Mouse (Mus musculus) heart, adult 2 months (tissue): Measurements from ENCODE around the gene Dot1l. TPM values are rescaled to one million over a fixed set of nuclear protein-coding genes. Genes with fewer than 3 reads are reported as not detected.

ENCODE experiments used
- DNase-seq, 2 experiments: peaks; one replicate each; pipeline ENCODE4 v3.0.0; 2021
- H3K27ac ChIP-seq: fragments of 200-600 bp; 2 replicates; pipeline ENCODE4 v1.8.1; 2022
- H3K27me3 ChIP-seq: fragments of 200-500 bp; 2 replicates; pipeline ENCODE4 v1.6.1; 2012; ENCODE audit warnings: mild to moderate bottlenecking, low read length, inconsistent platforms, mixed read lengths; ENCODE audit not compliant: control insufficient read depth, insufficient read depth
- H3K36me3 ChIP-seq: fragments of 200-500 bp; 2 replicates; pipeline ENCODE4 v1.6.1; 2012; ENCODE audit warnings: low read length, inconsistent platforms; ENCODE audit not compliant: control insufficient read depth, insufficient read depth
- H3K4me1 ChIP-seq: fragments of 200-500 bp; 2 replicates; pipeline ENCODE4 v1.6.1; 2011; ENCODE audit warnings: low read length; ENCODE audit not compliant: control insufficient read depth, insufficient read depth
- H3K4me3 ChIP-seq: fragments of 200-600 bp; 2 replicates; pipeline ENCODE4 v1.8.1; 2022
- H3K79me2 ChIP-seq: fragments of 200-500 bp; replicated peaks from 2 replicates; pipeline ENCODE4 v1.6.1; 2012; ENCODE audit warnings: mild to moderate bottlenecking, inconsistent platforms, low read length, moderate library complexity, mixed read lengths; ENCODE audit not compliant: control insufficient read depth, insufficient read depth
- H3K9ac ChIP-seq: fragments of 200-500 bp; 2 replicates; pipeline ENCODE4 v1.6.1; 2012; ENCODE audit warnings: low read depth, mild to moderate bottlenecking, control low read depth, inconsistent platforms, low read length, mixed read lengths
- CTCF ChIP-seq: fragments of 200-600 bp; IDR thresholded peaks from 2 replicates; pipeline ENCODE4 v1.8.1; 2022; ENCODE audit warnings: antibody characterized with exemption, mild to moderate bottlenecking, moderate library complexity
- EP300 ChIP-seq: fragments of 200-500 bp; IDR thresholded peaks from 2 replicates; pipeline ENCODE4 v1.6.1; 2011; ENCODE audit warnings: low read depth, low read length, control low read depth; ENCODE audit not compliant: insufficient read depth
- POLR2A ChIP-seq: fragments of 200-500 bp; IDR thresholded peaks from 2 replicates; pipeline ENCODE4 v1.6.1; 2011; ENCODE audit warnings: mild to moderate bottlenecking, low read depth, low read length, control low read depth; ENCODE audit not compliant: insufficient read depth
- WGBS: fragments of 180-500 bp; shearing (Covaris S2); methylation state at CpG from one replicate; pipeline ENCODE4 v1.1.7; 2018; 5-methylcytosine and 5-hydroxymethylcytosine counted together
- intact Hi-C: fragments of 180-260 bp; cut with DNase I; formaldehyde crosslinking; loops from one replicate; pipeline ENCODE4 v1.15.1; 2025
- polyA plus RNA-seq: library from polyadenylated mRNA; depleted of rRNA; stranded (reverse); fragments of >200 nt; gene quantifications from 2 replicates; pipeline ENCODE4 v1.2.3, GENCODE M21; 2012
- total RNA-seq, 2 experiments: library from RNA; stranded (reverse); gene quantifications; 2 replicates each; pipeline ENCODE4 v1.2.3; 2021

Dot1l gene
- total and polyA plus RNA-seq, 3 experiments: 18.8 to 39.6 (median 19.6) TPM

GRCm38 (mm10) chr10:80755291-80756015 lies 447 bp downstream of the Dot1l start:
- no peak for TF ChIP-seq POLR2A
- TF ChIP-seq EP300: no peak
- TF ChIP-seq CTCF: no peak
- H3K9ac ChIP-seq: peak overlapping the region; percentile 93
- intact Hi-C loops: no loop called here

GRCm38 (mm10) chr10:80756099-80756498 lies 1.1 kb downstream of the Dot1l start:
- peak overlapping the region; percentile 93 for H3K9ac ChIP-seq
- no peaks in the 10 kb centered on the region for H3K27me3 ChIP-seq
- peak; percentile 44 for TF ChIP-seq CTCF
- TF ChIP-seq POLR2A: no peak
- peak overlapping the region; percentile 80 for H3K4me3 ChIP-seq
- intact Hi-C loops: no loop called here
- DNase-seq: peak in 1 of 2 experiments; percentile 25
- peaks cover 35% of the 10 kb centered on the region for H3K4me1 ChIP-seq
- 6% methylated on average over 3 of the region's 3 CpGs for WGBS
- H3K79me2 ChIP-seq: peaks cover 14% of the 10 kb centered on the region
- H3K27ac ChIP-seq: peak overlapping the region; percentile 98
- H3K36me3 ChIP-seq: no peaks in the 10 kb centered on the region; the same call in 1 of the 2 replicates

More at GRCm38 (mm10) chr10:80755291-80756015, 447 bp downstream of the Dot1l start:
- H3K27me3 ChIP-seq: no peaks in the 10 kb centered on the region
- under 1% methylated on average over 75 of the region's 75 CpGs for WGBS
- H3K36me3 ChIP-seq: no peaks in the 10 kb centered on the region; the same call in 1 of the 2 replicates
- peaks cover 10% of the 10 kb centered on the region for H3K79me2 ChIP-seq
- H3K27ac ChIP-seq: peak overlapping the region; percentile 98
- peaks cover 32% of the 10 kb centered on the region for H3K4me1 ChIP-seq
- H3K4me3 ChIP-seq: peak overlapping the region; percentile 80
- DNase-seq: no peak

GRCm38 (mm10) chr10:80756509-80756908 lies 1.5 kb downstream of the Dot1l start:
- Histone ChIP-seq H3K36me3 (no peaks in the 10 kb centered on the region; the same call in 1 of the 2 replicates), H3K9ac (peak overlapping the region; percentile 93), H3K27me3 (no peaks in the 10 kb centered on the region), H3K4me3 (peak overlapping the region; percentile 80), H3K4me1 (peaks cover 34% of the 10 kb centered on the region), H3K27ac (peak overlapping the region; percentile 98), H3K79me2 (peaks cover 14% of the 10 kb centered on the region)
- WGBS: 27% methylated on average over 2 of the region's 2 CpGs
- intact Hi-C loops: no loop called here
- TF ChIP-seq CTCF (no peak), EP300 (no peak), POLR2A (no peak)
- no peak for DNase-seq

- Histone ChIP-seq H3K4me1 (peaks cover 35% of the 10 kb centered on the region), H3K4me3 (no peak overlapping the region), H3K36me3 (no peaks in the 10 kb centered on the region; the same call in 1 of the 2 replicates), H3K27me3 (no peaks in the 10 kb centered on the region), H3K79me2 (peaks cover 14% of the 10 kb centered on the region), H3K9ac (peak overlapping the region; percentile 12; the same call in 1 of the 2 replicates), H3K27ac (peak overlapping the region; percentile 98)
- 20% methylated on average over 4 of the region's 4 CpGs for WGBS
- intact Hi-C loops: no loop called here
- TF ChIP-seq POLR2A (no peak), CTCF (no peak), EP300 (no peak)
- DNase-seq: no peak
Observed at GRCm38 (mm10) chr10:80756967-80757366, 2.0 kb downstream of the Dot1l start.

- TF ChIP-seq CTCF (peak; percentile 82), POLR2A (peak; percentile 18; the same call in 1 of the 2 replicates), EP300 (peak; percentile 97)
- WGBS: 15% methylated on average over 5 of the region's 5 CpGs
- Histone ChIP-seq H3K27ac (peak overlapping the region; percentile 98), H3K4me1 (peaks cover 32% of the 10 kb centered on the region), H3K79me2 (peaks cover 14% of the 10 kb centered on the region), H3K36me3 (no peaks in the 10 kb centered on the region), H3K9ac (peak overlapping the region; percentile 11; the same call in 1 of the 2 replicates), H3K4me3 (no peak overlapping the region), H3K27me3 (no peaks in the 10 kb centered on the region)
- intact Hi-C loops: no loop called here
- DNase-seq: peak; percentile 82 to 90
Observed at GRCm38 (mm10) chr10:80757717-80758116, 2.7 kb downstream of the Dot1l start.

- WGBS: 32% methylated on average over 7 of the region's 7 CpGs
- TF ChIP-seq CTCF (no peak), EP300 (0 out of 2 replicates have a peak, but pooled peaks have one; percentile 40)
- no peaks in the 10 kb centered on the region for H3K36me3 ChIP-seq
- H3K27me3 ChIP-seq: no peaks in the 10 kb centered on the region
- peak overlapping the region; percentile 60 for H3K27ac ChIP-seq
- no peak overlapping the region for H3K9ac ChIP-seq
- no peak overlapping the region for H3K4me3 ChIP-seq
- DNase-seq: peak in 1 of 2 experiments; percentile 38
- peaks cover 14% of the 10 kb centered on the region for H3K79me2 ChIP-seq
- H3K4me1 ChIP-seq: peaks cover 35% of the 10 kb centered on the region
- intact Hi-C loops: no loop called here
Observed at GRCm38 (mm10) chr10:80758651-80759050, 3.6 kb downstream of the Dot1l start.
